Mouse (Mus musculus) bone marrow, adult 2 months (tissue): ENCODE results near the gene Fam102a.

Experiments used
- CTCF ChIP-seq: fragments of 200-500 bp; IDR thresholded peaks from 2 replicates; pipeline ENCODE4 v1.5.1; 2011; ENCODE audit warnings: low read length, control low read depth; ENCODE audit not compliant: control insufficient read depth, insufficient read depth
- POLR2A ChIP-seq: fragments of 200-500 bp; IDR thresholded peaks from 2 replicates; pipeline ENCODE4 v1.6.1; 2011; ENCODE audit warnings: low read depth, mild to moderate bottlenecking, control low read depth, low read length, borderline replicate concordance; ENCODE audit not compliant: control insufficient read depth

DNA sequence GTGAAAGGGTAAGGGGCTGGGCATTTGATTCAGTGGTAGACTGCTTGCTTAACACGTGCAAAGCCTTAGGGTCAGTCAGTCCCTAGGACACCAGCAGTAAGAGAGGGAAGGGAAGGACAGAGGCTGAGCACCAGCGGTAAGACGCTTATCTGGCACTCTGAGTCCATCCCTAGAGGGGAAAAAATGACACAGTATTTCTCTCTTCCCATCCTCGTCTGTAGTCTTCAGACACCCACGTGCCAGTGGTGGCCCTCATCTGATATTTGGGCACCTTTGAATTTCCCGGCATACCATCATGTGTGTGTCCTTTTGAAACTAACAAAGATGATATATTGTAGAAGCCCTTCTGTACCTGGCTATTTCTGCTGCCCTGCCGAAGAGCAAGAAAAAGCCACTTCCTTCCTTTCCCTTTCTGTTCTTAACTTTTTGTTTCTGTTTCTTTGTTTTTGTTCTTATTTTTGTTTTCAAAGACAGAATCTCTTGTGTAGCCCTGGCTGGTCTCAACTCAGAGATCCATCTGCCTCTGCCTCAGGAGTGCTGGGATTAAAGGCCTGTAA is 18.5 kb downstream of the Fam102a start:
- no peak for TF ChIP-seq CTCF
- TF ChIP-seq POLR2A, result no peak
